Mouse (Mus musculus) kidney, embryonic 15.5 days (tissue): ENCODE measurements at regions not wholly inside any gene's neighbourhood (a gene's known extent, or its start where the extent isn't known, plus 50 kb on each side); places are given as distances from the start of the nearest gene placed in this dataset.
A peak's percentile ranks its signal among the peaks of the same experiment; 100 is the strongest.

Source experiments
- ATAC-seq: fragments of 200-750 bp; cut with Nextera tagmentation; replicated peaks from 2 replicates; pipeline ENCODE4 v1.8.0; 2017; ENCODE audit warnings: moderate TSS enrichment; ENCODE audit not compliant: low FRiP score
- H3K27ac ChIP-seq: fragments of 300-500 bp; sonication (generic); 2 replicates; pipeline ENCODE4 v1.5.1; 2015; ENCODE audit warnings: mild to moderate bottlenecking, inconsistent platforms
- H3K27me3 ChIP-seq: fragments of 300-500 bp; sonication (generic); 2 replicates; pipeline ENCODE4 v1.6.1; 2015; ENCODE audit warnings: inconsistent platforms
- H3K36me3 ChIP-seq: fragments of 300-500 bp; sonication (generic); 2 replicates; pipeline ENCODE4 v1.6.1; 2015; ENCODE audit warnings: inconsistent platforms
- H3K4me1 ChIP-seq: fragments of 300-500 bp; sonication (generic); 2 replicates; pipeline ENCODE4 v1.6.1; 2015; ENCODE audit warnings: inconsistent platforms
- H3K4me2 ChIP-seq: fragments of 300-500 bp; sonication (generic); 2 replicates; pipeline ENCODE4 v1.6.1; 2015; ENCODE audit warnings: moderate library complexity, mild to moderate bottlenecking, inconsistent platforms
- H3K4me3 ChIP-seq: fragments of 300-500 bp; sonication (generic); replicated peaks from 2 replicates; pipeline ENCODE4 v1.5.1; 2015; ENCODE audit warnings: mild to moderate bottlenecking, inconsistent platforms
- H3K9ac ChIP-seq: fragments of 300-500 bp; sonication (generic); 2 replicates; pipeline ENCODE4 v1.6.1; 2015; ENCODE audit warnings: mild to moderate bottlenecking, inconsistent platforms
- H3K9me3 ChIP-seq: fragments of 300-500 bp; sonication (generic); replicated peaks from 2 replicates; pipeline ENCODE4 v1.6.1; 2016; ENCODE audit warnings: inconsistent platforms
- WGBS: fragments of 180-500 bp; shearing (Covaris S2); methylation state at CpG from one replicate; pipeline ENCODE4 v1.1.7; 2015; ENCODE audit warnings: mixed read lengths; 5-methylcytosine and 5-hydroxymethylcytosine counted together

DNA sequence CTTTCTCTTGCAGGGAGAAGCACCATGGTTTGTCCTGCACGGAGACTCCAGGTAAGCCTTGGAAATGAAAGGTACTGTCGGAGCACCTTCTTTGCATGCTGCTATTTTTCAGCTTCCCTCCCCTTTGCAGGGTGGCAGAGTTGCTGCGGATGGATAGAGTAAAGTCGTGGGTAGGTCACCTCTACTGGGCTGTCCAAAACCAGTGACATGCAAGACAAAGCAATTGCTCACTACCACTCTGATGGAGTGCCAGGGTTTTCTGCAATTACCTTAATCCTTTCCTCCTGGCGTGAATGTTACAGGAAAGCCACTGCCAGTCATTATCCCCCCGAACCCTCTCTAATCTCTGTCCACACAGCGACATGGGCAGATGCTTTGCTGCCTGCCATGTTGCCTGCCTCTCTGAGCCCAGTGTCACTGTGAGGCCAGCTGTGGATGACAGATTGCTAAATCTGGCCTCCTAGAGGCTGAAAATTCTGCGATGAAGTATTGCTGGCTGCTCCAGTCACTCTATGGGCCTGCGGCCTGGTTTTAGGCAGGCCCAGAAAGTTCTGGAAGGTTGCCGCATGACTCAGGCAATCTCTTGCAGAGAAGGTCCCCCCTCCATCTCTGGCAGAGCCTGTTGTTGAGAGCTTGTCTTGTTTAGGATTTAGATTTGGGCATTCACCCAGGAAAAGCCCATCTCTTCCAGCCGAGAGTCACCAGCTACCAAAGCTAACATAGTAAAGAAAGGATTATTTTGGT lies 54.1 kb upstream of the Sod3 start:
- no peak overlapping the region for H3K4me2 ChIP-seq
- H3K36me3 ChIP-seq = no peaks in the 10 kb centered on the region
- H3K9me3 ChIP-seq = no peaks in the 10 kb centered on the region
- WGBS = 90% methylated on average over 11 of the region's 11 CpGs
- H3K4me3 ChIP-seq = no peak overlapping the region
- no peaks in the 10 kb centered on the region for H3K4me1 ChIP-seq
- no peaks in the 10 kb centered on the region for H3K27me3 ChIP-seq
- no peak for ATAC-seq
- H3K27ac ChIP-seq = no peak overlapping the region
- H3K9ac ChIP-seq = no peak overlapping the region

DNA sequence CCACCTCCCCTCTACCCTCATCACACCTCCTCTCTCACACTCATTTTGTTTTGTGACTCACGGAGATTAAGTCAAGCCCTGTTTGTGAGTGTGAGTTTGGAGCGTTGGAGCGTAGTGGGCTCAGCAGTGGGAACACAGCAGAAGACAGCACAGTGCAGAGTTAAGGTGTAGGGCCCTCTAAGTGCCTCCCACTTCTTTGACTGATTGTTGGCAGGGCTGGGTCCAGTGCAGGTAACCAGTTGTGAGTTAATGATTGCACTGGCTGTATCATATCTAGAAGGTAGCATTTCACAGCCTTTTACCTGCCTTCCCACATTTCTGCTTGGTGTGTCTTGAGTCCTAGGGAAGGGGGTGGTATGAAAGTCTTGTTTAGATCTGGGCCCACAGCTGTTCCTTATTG lies 67.3 kb upstream of the Sod3 start:
- WGBS = 85% methylated on average over 3 of the region's 3 CpGs
- H3K4me2 ChIP-seq = no peak overlapping the region
- peak; percentile 54; the same call in 1 of the 2 replicates for ATAC-seq

DNA sequence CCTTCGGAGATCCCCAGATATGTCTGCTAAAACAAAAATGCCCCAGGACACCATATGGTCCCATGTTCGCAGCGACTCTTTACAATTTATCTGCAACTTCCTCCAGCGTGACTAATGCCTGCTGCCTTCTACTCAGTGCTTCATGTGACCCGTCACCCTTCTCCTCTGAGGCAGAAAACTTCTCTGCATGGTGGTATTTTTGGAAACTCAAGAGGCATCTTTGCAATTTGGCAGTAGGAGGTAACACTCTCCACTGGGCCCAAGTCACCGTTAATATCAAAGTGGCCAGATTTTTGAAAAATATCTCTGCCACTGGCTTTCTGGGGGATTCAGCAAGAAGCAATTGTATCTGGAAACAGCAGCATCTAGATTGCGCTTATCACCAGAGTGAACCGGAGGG lies 69.1 kb upstream of the Sod3 start:
- H3K27me3 ChIP-seq = no peaks in the 10 kb centered on the region
- H3K36me3 ChIP-seq = no peaks in the 10 kb centered on the region
- H3K9ac ChIP-seq = no peak overlapping the region
- H3K4me2 ChIP-seq = no peak overlapping the region
- H3K4me1 ChIP-seq = 0 out of 2 replicates have a peak, but pooled peaks cover 12% of the 10 kb centered on the region
- H3K4me3 ChIP-seq = no peak overlapping the region
- 50% methylated on average over 8 of the region's 8 CpGs for whole genome bisulfite sequencing
- no peak overlapping the region for H3K27ac ChIP-seq
- H3K9me3 ChIP-seq = no peaks in the 10 kb centered on the region
- no peak for ATAC-seq

More for the DNA sequence above, 67.3 kb upstream of the Sod3 start:
- H3K4me1 ChIP-seq = 0 out of 2 replicates have a peak, but pooled peaks cover 12% of the 10 kb centered on the region
- H3K36me3 ChIP-seq = no peaks in the 10 kb centered on the region
- no peaks in the 10 kb centered on the region for H3K27me3 ChIP-seq
- H3K4me3 ChIP-seq = no peak overlapping the region
- no peak overlapping the region for H3K27ac ChIP-seq
- no peak overlapping the region for H3K9ac ChIP-seq
- H3K9me3 ChIP-seq = no peaks in the 10 kb centered on the region

GRCm38 (mm10) chr5:52288319-52288718 lies 75.3 kb upstream of the Sod3 start:
- 75% methylated on average over 1 of the region's 1 CpGs for WGBS
- no peak overlapping the region for H3K4me3 ChIP-seq
- no peak overlapping the region for H3K9ac ChIP-seq
- H3K4me2 ChIP-seq = no peak overlapping the region
- H3K4me1 ChIP-seq = no peaks in the 10 kb centered on the region
- H3K36me3 ChIP-seq = no peaks in the 10 kb centered on the region
- no peak for ATAC-seq
- no peaks in the 10 kb centered on the region for H3K27me3 ChIP-seq
- no peaks in the 10 kb centered on the region for H3K9me3 ChIP-seq
- no peak overlapping the region for H3K27ac ChIP-seq

GRCm38 (mm10) chr5:52280871-52281270 lies 82.7 kb upstream of the Sod3 start:
- ATAC-seq = no peak
- Histone ChIP-seq H3K27ac (no peak overlapping the region), H3K4me1 (no peaks in the 10 kb centered on the region), H3K9me3 (no peaks in the 10 kb centered on the region), H3K4me2 (no peak overlapping the region), H3K27me3 (no peaks in the 10 kb centered on the region), H3K36me3 (no peaks in the 10 kb centered on the region), H3K9ac (no peak overlapping the region), H3K4me3 (no peak overlapping the region)
- 88% methylated on average over 2 of the region's 2 CpGs for WGBS

- 88% methylated on average over 5 of the region's 5 CpGs for WGBS
- H3K27ac ChIP-seq = no peak overlapping the region
- no peak for ATAC-seq
- no peak overlapping the region for H3K9ac ChIP-seq
- H3K9me3 ChIP-seq = no peaks in the 10 kb centered on the region
- no peak overlapping the region for H3K4me2 ChIP-seq
- no peaks in the 10 kb centered on the region for H3K36me3 ChIP-seq
- H3K27me3 ChIP-seq = no peaks in the 10 kb centered on the region
- no peak overlapping the region for H3K4me3 ChIP-seq
- H3K4me1 ChIP-seq = no peaks in the 10 kb centered on the region
Observed at GRCm38 (mm10) chr5:52278111-52278510, 85.5 kb upstream of the Sod3 start.

DNA sequence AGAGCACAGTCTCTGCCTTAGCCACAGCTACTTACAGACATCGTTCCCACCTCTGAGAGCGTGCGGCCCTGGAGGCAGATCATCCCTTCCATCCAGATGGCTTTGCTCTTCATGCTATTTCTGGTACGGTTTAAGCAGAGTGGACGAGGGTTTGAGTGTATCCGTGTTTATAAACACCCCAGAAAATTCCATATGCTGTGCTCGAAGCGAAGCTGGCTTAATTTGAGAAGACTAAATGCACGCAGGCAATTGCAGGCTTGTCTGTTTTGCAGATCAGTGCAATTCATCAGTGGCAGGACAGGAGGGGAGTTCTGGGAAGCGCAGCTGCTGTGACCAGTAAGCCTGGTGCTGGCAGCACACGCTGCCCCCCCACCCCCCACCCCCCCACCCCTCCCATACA lies 72.9 kb upstream of the Dhx15 start:
- H3K4me3 ChIP-seq = no peak overlapping the region
- H3K4me2 ChIP-seq = no peak overlapping the region
- 85% methylated on average over 11 of the region's 11 CpGs for WGBS
- no peak overlapping the region for H3K27ac ChIP-seq
- no peaks in the 10 kb centered on the region for H3K36me3 ChIP-seq
- no peaks in the 10 kb centered on the region for H3K27me3 ChIP-seq
- ATAC-seq = no peak
- no peak overlapping the region for H3K9ac ChIP-seq
- no peaks in the 10 kb centered on the region for H3K4me1 ChIP-seq
- H3K9me3 ChIP-seq = no peaks in the 10 kb centered on the region

DNA sequence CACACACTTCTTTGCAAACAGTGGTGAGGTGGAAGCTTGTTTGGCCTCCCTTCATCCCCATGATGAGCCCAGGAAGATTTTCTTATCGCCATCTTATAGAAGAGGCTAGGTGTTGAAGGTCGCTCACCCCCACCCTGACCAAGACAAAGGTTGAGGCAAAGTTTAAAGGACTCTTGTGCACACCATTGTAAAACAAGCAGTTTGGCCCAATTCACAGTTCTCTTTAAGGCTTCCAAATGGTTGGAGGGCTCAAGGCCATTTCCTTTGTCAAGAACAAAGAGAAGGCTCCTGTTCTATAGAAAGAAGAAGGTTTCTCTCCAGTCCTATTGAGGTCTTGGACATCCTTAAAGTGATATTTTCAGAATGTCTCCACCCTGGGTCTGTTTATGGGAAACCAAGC lies 67.8 kb upstream of the Dhx15 start:
- Histone ChIP-seq H3K36me3 (no peaks in the 10 kb centered on the region), H3K4me3 (no peak overlapping the region), H3K27me3 (no peaks in the 10 kb centered on the region), H3K9ac (no peak overlapping the region), H3K4me1 (peaks cover 5% of the 10 kb centered on the region), H3K4me2 (no peak overlapping the region), H3K27ac (no peak overlapping the region), H3K9me3 (no peaks in the 10 kb centered on the region)
- WGBS = 95% methylated on average over 2 of the region's 2 CpGs
- ATAC-seq = no peak

- Histone ChIP-seq H3K4me2 (peak overlapping the region; percentile 47), H3K27me3 (no peaks in the 10 kb centered on the region), H3K9ac (no peak overlapping the region), H3K36me3 (no peaks in the 10 kb centered on the region), H3K27ac (no peak overlapping the region), H3K4me3 (no peak overlapping the region), H3K4me1 (peaks cover 5% of the 10 kb centered on the region), H3K9me3 (no peaks in the 10 kb centered on the region)
- ATAC-seq = peak; percentile 58; the same call in 1 of the 2 replicates
- 44% methylated on average over 14 of the region's 14 CpGs for WGBS
Observed at GRCm38 (mm10) chr5:52254602-52255071, 64.3 kb upstream of the Dhx15 start.

GRCm38 (mm10) chr5:52249804-52250203 lies 59.5 kb upstream of the Dhx15 start:
- peaks cover 3% of the 10 kb centered on the region for H3K4me1 ChIP-seq
- H3K9ac ChIP-seq = no peak overlapping the region
- WGBS = 72% methylated on average over 7 of the region's 7 CpGs
- no peak overlapping the region for H3K4me3 ChIP-seq
- no peaks in the 10 kb centered on the region for H3K27me3 ChIP-seq
- H3K9me3 ChIP-seq = no peaks in the 10 kb centered on the region
- ATAC-seq = no peak
- H3K27ac ChIP-seq = no peak overlapping the region
- no peak overlapping the region for H3K4me2 ChIP-seq
- H3K36me3 ChIP-seq = no peaks in the 10 kb centered on the region

GRCm38 (mm10) chr5:52243931-52244330 lies 53.6 kb upstream of the Dhx15 start:
- Histone ChIP-seq H3K4me2 (no peak overlapping the region), H3K27ac (no peak overlapping the region), H3K4me3 (no peak overlapping the region), H3K9me3 (no peaks in the 10 kb centered on the region), H3K36me3 (no peaks in the 10 kb centered on the region), H3K27me3 (no peaks in the 10 kb centered on the region), H3K9ac (no peak overlapping the region), H3K4me1 (no peaks in the 10 kb centered on the region)
- WGBS = 90% methylated on average over 4 of the region's 4 CpGs
- ATAC-seq = no peak

DNA sequence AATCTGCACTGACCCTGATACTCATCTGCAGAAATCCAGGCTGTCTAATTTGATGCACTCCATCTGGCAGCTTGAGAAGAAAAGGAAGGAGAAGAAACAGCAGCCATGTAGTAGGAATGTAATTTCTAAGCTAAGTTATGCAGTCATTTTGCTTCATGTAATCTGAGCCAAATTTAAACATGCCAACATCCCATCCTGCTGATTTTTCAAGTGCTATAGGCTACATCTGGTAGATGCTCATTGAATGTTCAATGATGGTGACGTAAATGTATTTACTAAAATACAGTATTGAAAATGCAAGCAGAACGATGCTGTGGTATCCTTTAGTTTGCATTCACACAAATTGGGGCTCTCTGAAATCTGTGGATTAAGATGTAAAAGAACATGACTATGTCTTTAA lies 52.1 kb upstream of the Dhx15 start:
- Histone ChIP-seq H3K27me3 (no peaks in the 10 kb centered on the region), H3K27ac (no peak overlapping the region), H3K36me3 (no peaks in the 10 kb centered on the region), H3K4me1 (peaks cover 3% of the 10 kb centered on the region; the same call in 1 of the 2 replicates), H3K4me2 (no peak overlapping the region), H3K9ac (no peak overlapping the region), H3K9me3 (no peaks in the 10 kb centered on the region), H3K4me3 (no peak overlapping the region)
- WGBS = 82% methylated on average over 2 of the region's 2 CpGs
- ATAC-seq = no peak

GRCm38 (mm10) chr5:52240540-52240939 lies 50.2 kb upstream of the Dhx15 start:
- no peak overlapping the region for H3K27ac ChIP-seq
- no peaks in the 10 kb centered on the region; the same call in 1 of the 2 replicates for H3K9me3 ChIP-seq
- no peaks in the 10 kb centered on the region for H3K36me3 ChIP-seq
- H3K27me3 ChIP-seq = no peaks in the 10 kb centered on the region
- no peak overlapping the region for H3K4me2 ChIP-seq
- H3K4me1 ChIP-seq = peaks cover 3% of the 10 kb centered on the region; the same call in 1 of the 2 replicates
- ATAC-seq = no peak
- no peak overlapping the region for H3K4me3 ChIP-seq
- WGBS = 3% methylated on average over 2 of the region's 2 CpGs
- H3K9ac ChIP-seq = no peak overlapping the region
